Mouse (Mus musculus): ENCODE measurements around the gene Tlr9.

GRCm38 (mm10) chr9:106195693-106196092, 26.7 kb upstream of the Tlr9 start:
- TF ChIP-seq CTCF (conservative IDR thresholded peaks at IDR 0.05; ENCODE audit: insufficient read depth, insufficient read length, low read depth, low read length): no peak
- no peak for TF ChIP-seq POLR2A (IDR thresholded peaks at IDR 0.05; ENCODE audit: low read depth, low read length)

Measured in kidney, adult 2 months (tissue).